Mouse (Mus musculus): ENCODE data around the gene Tmem135. TPM values are rescaled to one million over a fixed set of nuclear protein-coding genes. Genes with fewer than 3 reads are reported as not detected.
"Not testable (repeated sequence)": the region's sequence is repeated elsewhere in the genome, so short reads cannot be mapped to it uniquely, and the experiment has no call there.

Tmem135 gene
- polyA plus RNA-seq, 1 experiment from 2014 or later: 22.8 TPM

DNA sequence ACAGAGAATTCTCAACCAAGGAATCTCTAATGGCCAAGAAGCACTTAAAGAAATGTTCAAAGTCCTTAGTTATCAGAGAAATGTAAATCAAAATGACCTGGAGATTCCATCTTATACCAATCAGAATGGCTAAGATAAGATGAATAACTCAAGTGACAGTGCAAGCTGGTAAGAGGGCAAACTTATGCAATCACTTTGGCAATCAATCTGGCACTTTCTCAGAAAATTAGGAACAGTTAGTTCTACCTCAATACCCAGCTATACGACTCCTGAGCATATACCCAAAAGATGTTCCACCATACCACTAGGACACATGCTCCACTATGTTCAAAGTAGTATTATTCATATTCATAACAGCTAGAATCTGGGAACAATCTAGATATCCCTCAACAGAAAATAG, 74.1 kb downstream of the Tmem135 start:
- ATAC-seq (ENCODE audit: low FRiP score): no peak
- H3K4me1 ChIP-seq: no peaks in the 10 kb centered on the region
- H3K27me3 ChIP-seq: no peaks in the 10 kb centered on the region
- no peak overlapping the region for H3K4me3 ChIP-seq
- no peaks in the 10 kb centered on the region for H3K36me3 ChIP-seq
- no peak overlapping the region for H3K4me2 ChIP-seq (replicated peaks)
- no peak overlapping the region for H3K9ac ChIP-seq
- H3K9me3 ChIP-seq (replicated peaks): no peaks in the 10 kb centered on the region
- H3K27ac ChIP-seq: no peak overlapping the region
- WGBS: 97% methylated on average over 1 of the region's 1 CpGs

DNA sequence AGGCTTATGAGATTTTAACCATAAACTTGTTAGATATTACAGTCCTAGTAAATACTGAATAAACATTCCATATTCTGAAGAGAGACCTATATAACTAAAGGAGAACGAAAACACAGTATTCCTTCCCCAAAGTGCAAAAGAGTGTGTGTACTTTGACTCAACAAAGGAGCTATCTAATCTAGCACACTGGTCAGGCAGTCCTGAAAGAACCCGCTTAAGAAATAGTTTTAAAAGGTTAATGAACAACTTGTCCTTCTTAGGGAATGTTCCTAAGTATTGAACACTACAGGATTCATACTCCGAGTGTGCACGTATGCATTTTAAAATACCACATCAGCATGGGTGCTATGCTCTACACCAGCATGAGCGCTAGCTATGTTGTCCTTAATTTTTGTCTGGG, 76.3 kb downstream of the Tmem135 start:
- Histone ChIP-seq H3K9me3 (replicated peaks) (no peaks in the 10 kb centered on the region), H3K27ac (no peak overlapping the region), H3K4me3 (no peak overlapping the region), H3K4me1 (no peaks in the 10 kb centered on the region), H3K9ac (no peak overlapping the region), H3K36me3 (no peaks in the 10 kb centered on the region), H3K4me2 (replicated peaks) (no peak overlapping the region), H3K27me3 (no peaks in the 10 kb centered on the region)
- WGBS: 96% methylated on average over 5 of the region's 5 CpGs
- ATAC-seq (ENCODE audit: low FRiP score): no peak

DNA sequence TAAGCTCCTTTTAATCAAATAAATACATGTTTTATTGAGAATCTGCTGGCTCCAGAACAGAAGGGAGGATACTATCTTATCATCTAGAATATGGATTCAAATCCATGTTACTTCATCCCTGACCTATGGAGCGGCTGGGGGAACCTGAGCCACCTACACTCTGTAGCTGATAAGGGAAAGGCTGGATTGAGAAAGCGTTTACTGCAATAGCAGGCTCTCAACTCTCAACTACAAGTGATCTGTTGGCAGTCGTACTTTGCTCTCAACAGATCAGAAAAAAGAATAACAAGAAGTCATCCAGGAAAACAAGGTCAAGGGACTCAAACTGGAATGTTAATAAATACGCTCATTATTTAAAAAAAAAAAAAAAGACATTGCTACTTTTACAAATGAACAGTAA, 77.3 kb downstream of the Tmem135 start:
- H3K4me3 ChIP-seq: no peak overlapping the region
- H3K27me3 ChIP-seq: no peaks in the 10 kb centered on the region
- H3K4me2 ChIP-seq (replicated peaks): no peak overlapping the region
- H3K27ac ChIP-seq: no peak overlapping the region
- H3K9me3 ChIP-seq (replicated peaks): no peaks in the 10 kb centered on the region
- no peaks in the 10 kb centered on the region for H3K36me3 ChIP-seq
- ATAC-seq (ENCODE audit: low FRiP score): no peak
- no peaks in the 10 kb centered on the region for H3K4me1 ChIP-seq
- 80% methylated on average over 4 of the region's 4 CpGs for WGBS
- H3K9ac ChIP-seq: no peak overlapping the region

DNA sequence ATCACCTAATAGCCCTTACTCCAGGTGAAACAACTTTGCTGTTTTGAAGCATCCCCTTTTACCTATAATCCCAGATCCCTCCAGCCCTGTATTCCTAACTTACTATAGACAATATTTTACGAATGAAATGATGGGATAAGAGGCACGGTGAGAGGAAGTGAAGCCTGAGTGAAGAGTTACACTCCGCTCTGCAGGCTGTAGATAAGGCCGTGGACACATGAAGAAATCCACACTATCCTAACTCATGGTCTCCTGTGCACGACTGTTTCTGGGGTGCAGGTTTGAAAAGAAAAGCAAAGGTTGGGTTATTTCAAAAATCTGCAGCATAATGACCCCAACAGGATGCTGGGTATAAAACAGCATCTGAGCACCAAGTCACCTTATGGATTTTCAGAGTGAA, 77.8 kb downstream of the Tmem135 start:
- Histone ChIP-seq H3K27ac (no peak overlapping the region), H3K4me3 (no peak overlapping the region), H3K36me3 (no peaks in the 10 kb centered on the region), H3K4me1 (no peaks in the 10 kb centered on the region), H3K9me3 (replicated peaks) (no peaks in the 10 kb centered on the region), H3K27me3 (no peaks in the 10 kb centered on the region), H3K4me2 (replicated peaks) (no peak overlapping the region), H3K9ac (no peak overlapping the region)
- no peak for ATAC-seq (ENCODE audit: low FRiP score)
- 89% methylated on average over 5 of the region's 5 CpGs for WGBS

DNA sequence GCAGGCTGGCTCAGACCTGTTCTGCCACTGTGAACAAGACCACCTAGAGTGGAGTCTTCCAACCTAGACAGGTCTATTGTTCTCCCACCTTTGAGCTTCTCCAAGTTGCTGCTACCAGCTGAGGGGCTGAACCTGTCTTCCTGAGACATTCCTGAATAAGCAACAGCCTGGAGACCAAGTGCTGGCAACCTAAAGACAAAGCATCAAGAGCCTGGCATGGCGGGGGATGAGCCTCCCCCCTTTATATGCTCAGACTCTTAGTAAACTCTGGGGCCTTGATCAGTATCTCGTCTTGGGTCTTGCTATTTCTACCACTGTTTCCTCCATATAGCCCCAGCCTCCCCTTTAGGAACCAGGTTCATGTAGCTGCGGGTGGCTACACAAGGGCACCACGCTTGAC, 81.3 kb downstream of the Tmem135 start:
- ATAC-seq (ENCODE audit: low FRiP score); H3K27ac ChIP-seq; H3K36me3 ChIP-seq; H3K4me2 ChIP-seq (replicated peaks); H3K9me3 ChIP-seq (replicated peaks); H3K9ac ChIP-seq; H3K4me1 ChIP-seq; H3K4me3 ChIP-seq; H3K27me3 ChIP-seq: not testable (repeated sequence)
- 80% methylated on average over 4 of the region's 4 CpGs for WGBS

DNA sequence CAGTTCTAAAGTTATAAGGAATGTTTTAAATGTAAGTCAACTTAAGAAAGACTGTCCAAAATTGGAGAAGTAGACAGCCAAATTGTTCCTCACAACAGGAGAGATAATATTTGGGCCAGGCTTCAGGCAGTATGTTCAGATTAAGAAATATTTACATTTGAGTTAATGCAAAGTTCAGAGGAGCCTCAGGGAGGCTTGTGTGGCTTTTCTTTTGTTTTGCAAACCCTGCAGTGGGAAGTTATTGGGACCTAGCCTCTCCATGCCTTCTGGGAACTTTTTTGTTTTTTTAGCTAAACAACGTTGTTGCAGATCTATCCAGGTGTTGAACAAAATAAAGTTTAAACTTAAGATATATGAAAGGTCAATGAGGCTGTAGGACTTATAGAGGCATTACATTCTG, 84.7 kb downstream of the Tmem135 start:
- WGBS: 67% methylated on average over 1 of the region's 1 CpGs
- Histone ChIP-seq H3K36me3 (no peaks in the 10 kb centered on the region), H3K4me1 (no peaks in the 10 kb centered on the region), H3K4me3 (no peak overlapping the region), H3K9ac (no peak overlapping the region), H3K27me3 (no peaks in the 10 kb centered on the region), H3K4me2 (replicated peaks) (no peak overlapping the region), H3K27ac (no peak overlapping the region), H3K9me3 (replicated peaks) (no peaks in the 10 kb centered on the region)
- no peak for ATAC-seq (ENCODE audit: low FRiP score)

DNA sequence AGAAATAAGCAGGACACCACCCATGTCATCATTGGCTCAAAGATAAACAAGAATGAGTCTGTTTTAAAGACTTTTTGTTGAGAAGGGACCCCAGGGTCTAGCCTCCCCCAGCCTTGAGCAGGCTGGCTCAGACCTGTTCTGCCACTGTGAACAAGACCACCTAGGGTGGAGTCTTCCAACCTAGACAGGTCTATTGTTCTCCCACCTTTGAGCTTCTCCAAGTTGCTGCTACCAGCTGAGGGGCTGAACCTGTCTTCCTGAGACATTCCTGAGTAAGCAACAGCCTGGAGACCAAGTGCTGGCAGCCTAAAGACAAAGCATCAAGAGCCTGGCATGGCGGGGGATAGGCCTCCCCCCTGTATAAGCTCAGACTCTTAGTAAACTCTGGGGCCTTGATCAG, 86.9 kb downstream of the Tmem135 start:
- not testable (repeated sequence) for ATAC-seq (ENCODE audit: low FRiP score); H3K27me3 ChIP-seq; H3K4me2 ChIP-seq (replicated peaks); H3K36me3 ChIP-seq; H3K9me3 ChIP-seq (replicated peaks); H3K4me1 ChIP-seq; H3K9ac ChIP-seq; H3K27ac ChIP-seq; H3K4me3 ChIP-seq
- 80% methylated on average over 1 of the region's 1 CpGs for WGBS

DNA sequence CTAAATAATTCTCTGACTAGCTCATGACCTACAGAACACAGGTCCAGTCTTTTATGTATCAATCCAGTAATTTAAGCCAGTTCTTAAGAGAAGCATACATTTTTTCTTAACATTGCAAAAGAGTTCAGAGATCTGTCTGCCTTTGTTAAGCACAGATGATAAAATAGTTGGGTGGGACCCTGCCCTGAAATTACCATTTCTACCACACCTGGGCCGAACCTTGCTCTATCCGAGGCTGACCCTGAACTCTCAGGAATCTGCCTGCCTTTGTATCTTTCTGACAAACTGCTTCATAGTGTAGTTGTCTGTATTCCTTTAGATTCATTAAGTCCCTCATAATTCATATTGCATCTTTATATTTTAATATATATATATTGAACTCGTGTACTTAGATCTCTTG, 87.9 kb downstream of the Tmem135 start:
- WGBS: 87% methylated on average over 3 of the region's 3 CpGs
- Histone ChIP-seq H3K27ac (no peak overlapping the region), H3K4me3 (no peak overlapping the region), H3K9ac (no peak overlapping the region), H3K9me3 (replicated peaks) (peaks cover 5% of the 10 kb centered on the region; the same call in 1 of the 2 replicates), H3K4me2 (replicated peaks) (no peak overlapping the region), H3K27me3 (no peaks in the 10 kb centered on the region), H3K4me1 (no peaks in the 10 kb centered on the region), H3K36me3 (peaks cover 8% of the 10 kb centered on the region)
- ATAC-seq (ENCODE audit: low FRiP score): no peak

DNA sequence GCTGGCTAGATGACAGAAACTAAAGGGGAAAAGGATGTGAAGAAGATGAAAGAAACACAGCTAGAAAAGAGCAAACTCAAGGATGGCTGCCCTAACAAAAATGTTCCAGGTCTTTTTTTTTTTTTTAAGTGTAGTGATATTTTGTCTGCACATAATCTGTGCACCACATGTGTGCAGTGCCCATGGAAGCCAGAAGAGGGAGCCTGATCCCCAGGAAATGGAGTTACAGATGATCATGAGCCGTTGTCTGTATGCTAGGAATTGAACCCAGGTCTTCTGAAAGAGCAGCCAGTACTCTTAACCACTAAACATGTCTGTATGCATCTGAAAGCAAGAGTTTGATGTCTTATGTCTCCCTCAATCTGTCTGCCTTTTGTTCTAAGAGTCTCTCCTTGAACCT, 92.5 kb downstream of the Tmem135 start:
- 97% methylated on average over 1 of the region's 1 CpGs for WGBS
- Histone ChIP-seq H3K4me1 (no peaks in the 10 kb centered on the region), H3K4me2 (replicated peaks) (no peak overlapping the region), H3K27me3 (no peaks in the 10 kb centered on the region), H3K36me3 (peaks cover 8% of the 10 kb centered on the region), H3K27ac (no peak overlapping the region), H3K9me3 (replicated peaks) (peaks cover 5% of the 10 kb centered on the region; the same call in 1 of the 2 replicates), H3K4me3 (no peak overlapping the region), H3K9ac (no peak overlapping the region)
- ATAC-seq (ENCODE audit: low FRiP score): no peak

DNA sequence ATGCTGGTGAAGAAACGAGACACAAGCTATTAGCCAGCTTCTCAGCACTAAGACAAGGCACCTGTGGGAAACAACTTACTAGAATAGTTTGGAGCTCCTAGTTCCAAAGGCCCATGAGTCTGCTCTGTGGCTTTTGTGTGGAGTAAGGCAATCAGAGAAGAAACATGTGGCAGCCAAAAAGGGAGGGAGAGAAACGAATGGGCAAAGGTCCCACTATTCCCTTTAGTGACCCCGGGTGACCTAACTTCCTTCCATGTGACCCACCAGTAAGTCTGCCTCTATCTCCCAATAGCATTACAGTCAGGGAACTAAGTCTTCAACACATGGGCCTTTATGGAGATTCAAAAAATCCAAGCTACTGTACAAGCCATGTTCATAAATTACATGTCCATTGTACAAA, 95.1 kb downstream of the Tmem135 start:
- Histone ChIP-seq H3K4me1 (no peaks in the 10 kb centered on the region), H3K9me3 (replicated peaks) (peaks cover 5% of the 10 kb centered on the region; the same call in 1 of the 2 replicates), H3K9ac (no peak overlapping the region), H3K4me2 (replicated peaks) (no peak overlapping the region), H3K27me3 (no peaks in the 10 kb centered on the region), H3K36me3 (peaks cover 8% of the 10 kb centered on the region), H3K4me3 (no peak overlapping the region), H3K27ac (no peak overlapping the region)
- 80% methylated on average over 3 of the region's 3 CpGs for WGBS
- no peak for ATAC-seq (ENCODE audit: low FRiP score)

DNA sequence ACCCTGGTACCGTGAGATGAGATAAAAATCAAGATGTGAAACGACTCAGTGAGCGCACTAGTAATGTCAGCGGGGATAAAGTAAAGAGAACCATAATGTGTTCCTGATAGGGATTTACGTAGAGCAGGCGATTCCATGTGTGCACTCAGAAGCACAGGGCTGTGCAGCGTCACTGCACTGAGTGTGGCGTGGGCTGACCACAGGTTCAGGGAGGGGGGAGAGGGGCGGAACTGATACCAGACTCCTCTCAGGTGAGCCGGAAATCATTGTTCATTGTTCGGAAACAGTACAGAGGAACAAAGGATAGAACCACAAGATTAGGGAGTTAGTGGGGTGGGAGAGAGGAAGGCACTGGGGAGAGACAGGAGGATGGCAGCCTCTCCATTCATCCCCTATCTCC, 95.8 kb downstream of the Tmem135 start:
- Histone ChIP-seq H3K27me3 (no peaks in the 10 kb centered on the region), H3K27ac (no peak overlapping the region), H3K4me1 (no peaks in the 10 kb centered on the region), H3K9ac (no peak overlapping the region), H3K9me3 (replicated peaks) (peaks cover 5% of the 10 kb centered on the region; the same call in 1 of the 2 replicates), H3K4me3 (no peak overlapping the region), H3K4me2 (replicated peaks) (no peak overlapping the region), H3K36me3 (peaks cover 8% of the 10 kb centered on the region)
- no peak for ATAC-seq (ENCODE audit: low FRiP score)
- 91% methylated on average over 11 of the region's 11 CpGs for WGBS

DNA sequence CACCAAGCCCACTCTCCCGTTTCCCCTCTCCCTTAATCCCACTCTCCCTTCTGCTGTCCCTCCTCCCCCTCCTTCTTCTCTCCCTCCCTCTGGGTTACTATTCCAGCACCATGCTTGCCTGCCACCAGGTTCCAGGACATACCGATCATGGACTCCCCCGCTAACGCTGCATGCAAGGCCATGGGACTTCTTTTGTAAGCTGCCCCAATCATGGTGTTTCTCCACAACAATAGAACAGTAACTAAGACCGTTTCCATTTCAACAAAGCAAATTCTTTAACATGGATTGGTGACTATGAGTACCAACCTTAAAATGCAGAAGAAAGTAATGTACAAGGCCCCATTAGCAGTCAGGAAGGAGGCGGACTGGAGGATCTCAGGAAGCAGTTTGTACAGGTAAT, 97.2 kb downstream of the Tmem135 start:
- Histone ChIP-seq H3K4me3 (no peak overlapping the region), H3K27me3 (no peaks in the 10 kb centered on the region), H3K27ac (no peak overlapping the region), H3K9me3 (replicated peaks) (peaks cover 5% of the 10 kb centered on the region; the same call in 1 of the 2 replicates), H3K36me3 (peaks cover 4% of the 10 kb centered on the region), H3K4me2 (replicated peaks) (no peak overlapping the region), H3K4me1 (no peaks in the 10 kb centered on the region), H3K9ac (no peak overlapping the region)
- 84% methylated on average over 6 of the region's 6 CpGs for WGBS
- ATAC-seq (ENCODE audit: low FRiP score): no peak

DNA sequence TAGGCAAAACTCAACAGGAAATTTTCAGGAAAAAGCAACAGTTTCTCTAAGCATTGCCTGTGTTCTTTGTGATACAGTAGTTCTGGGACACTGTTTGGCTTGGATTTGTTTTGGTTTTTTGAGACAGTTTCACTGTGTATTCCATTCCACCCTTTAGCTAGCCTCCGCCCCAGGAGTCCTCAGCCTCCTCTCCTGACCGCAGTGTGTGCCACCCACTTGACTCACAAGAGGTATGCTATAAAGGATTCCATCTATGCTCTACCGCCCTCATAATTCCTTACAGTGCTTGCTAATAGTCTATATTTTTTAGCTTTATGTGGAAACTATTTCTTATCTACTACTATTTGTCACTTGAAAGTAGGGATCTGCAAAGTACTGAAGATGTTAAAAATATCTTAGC, 99.1 kb downstream of the Tmem135 start:
- H3K9me3 ChIP-seq (replicated peaks): no peaks in the 10 kb centered on the region
- ATAC-seq (ENCODE audit: low FRiP score): no peak
- WGBS: 89% methylated on average over 3 of the region's 3 CpGs
- H3K36me3 ChIP-seq: no peaks in the 10 kb centered on the region
- H3K4me2 ChIP-seq (replicated peaks): no peak overlapping the region
- H3K27ac ChIP-seq: no peak overlapping the region
- no peaks in the 10 kb centered on the region for H3K27me3 ChIP-seq
- H3K4me1 ChIP-seq: no peaks in the 10 kb centered on the region
- H3K9ac ChIP-seq: no peak overlapping the region
- no peak overlapping the region for H3K4me3 ChIP-seq

DNA sequence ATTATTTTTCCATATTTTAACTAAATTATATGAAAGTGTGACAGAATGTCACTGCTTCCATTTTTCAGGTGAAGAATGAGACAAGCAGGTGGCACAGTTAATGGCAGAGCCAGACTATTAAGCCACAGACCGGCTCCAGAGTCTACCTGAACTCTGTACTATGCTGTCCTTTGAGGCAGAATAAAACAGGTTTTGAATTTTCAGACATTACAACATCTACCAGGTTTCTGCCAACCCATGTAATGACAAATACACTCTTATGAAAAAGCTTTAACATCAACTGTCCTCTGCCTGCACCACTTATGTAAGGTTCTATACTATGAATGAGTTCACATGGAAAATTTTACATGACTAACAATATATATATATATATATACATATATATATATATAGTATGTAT, 100.3 kb downstream of the Tmem135 start:
- Histone ChIP-seq H3K27me3 (no peaks in the 10 kb centered on the region), H3K4me1 (no peaks in the 10 kb centered on the region), H3K9ac (no peak overlapping the region), H3K36me3 (no peaks in the 10 kb centered on the region), H3K9me3 (replicated peaks) (no peaks in the 10 kb centered on the region), H3K4me3 (no peak overlapping the region), H3K27ac (no peak overlapping the region), H3K4me2 (replicated peaks) (no peak overlapping the region)
- ATAC-seq (ENCODE audit: low FRiP score): no peak
- WGBS: 100% methylated on average over 1 of the region's 1 CpGs
